Mouse (Mus musculus) cerebellum, postnatal 4 days (tissue): ENCODE measurements at regions not wholly inside any gene's neighbourhood (a gene's known extent, or its start where the extent isn't known, plus 50 kb on each side); places are given as distances from the start of the nearest gene placed in this dataset.

Source experiments
- DNase-seq, 2 experiments: peaks; one replicate each; pipeline ENCODE4 v3.0.0; 2022; ENCODE audit warnings: low spot score in 2 of 2, mixed read lengths in 1 of 2

GRCm38 (mm10) chr8:15487579-15487978 is 441.7 kb upstream of the BB014433 start:
- DNase-seq = no peak

GRCm38 (mm10) chr8:15470561-15470960 is 424.7 kb upstream of the BB014433 start:
- no peak for DNase-seq

DNA sequence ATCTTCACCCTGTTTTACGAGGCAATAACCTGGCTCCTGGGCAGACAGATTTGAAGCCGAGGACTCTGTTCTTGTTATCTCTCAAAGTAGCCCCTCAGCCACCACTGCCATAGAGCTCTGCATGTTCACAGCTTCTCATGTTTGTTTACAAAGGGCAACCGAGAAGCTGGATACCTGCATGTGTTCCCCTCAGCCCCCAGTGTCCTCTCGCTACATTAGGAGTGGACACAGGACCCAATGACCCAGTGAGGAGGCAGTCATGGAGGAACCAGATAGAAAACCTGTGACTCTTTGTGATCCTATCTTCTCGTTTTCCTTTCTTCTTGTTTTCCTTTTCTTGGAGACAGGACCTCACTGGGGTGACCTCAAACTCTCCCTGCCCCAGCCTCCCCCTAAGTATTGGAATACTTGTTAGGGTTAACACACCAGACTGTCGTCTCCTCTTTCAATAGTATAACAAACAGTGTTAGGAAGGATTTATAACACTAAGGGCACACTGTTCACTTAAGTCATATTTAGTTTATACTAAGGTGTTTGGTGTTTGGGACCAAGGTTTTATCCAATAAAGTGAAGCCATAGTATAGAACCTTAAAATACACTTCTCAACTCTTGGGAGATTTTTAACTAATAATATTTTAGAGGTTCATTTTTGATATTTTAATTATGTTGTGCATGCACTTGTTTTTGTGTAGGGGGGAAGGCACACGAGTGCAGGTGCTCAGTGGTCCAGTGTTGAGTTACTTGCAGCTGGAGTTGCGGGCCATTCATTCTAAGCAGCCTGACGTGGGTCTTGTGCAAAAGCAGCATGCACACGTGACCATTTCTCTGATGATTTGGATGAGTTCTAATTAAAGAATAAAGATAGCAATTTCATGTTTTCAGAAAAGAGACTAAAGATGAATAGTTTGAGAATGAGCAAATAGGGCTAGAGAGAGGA is 422.9 kb upstream of the BB014433 start:
- DNase-seq = no peak

- no peak for DNase-seq
Measured at GRCm38 (mm10) chr8:15438546-15438945, 392.7 kb upstream of the BB014433 start.

GRCm38 (mm10) chr8:15394722-15395115 is 348.8 kb upstream of the BB014433 start:
- no peak for DNase-seq

GRCm38 (mm10) chr8:15393936-15394721 is 348.3 kb upstream of the BB014433 start:
- DNase-seq = no peak

- peak in 1 of 2 experiments; percentile 16 for DNase-seq
Measured at GRCm38 (mm10) chr8:15392056-15392455, 346.2 kb upstream of the BB014433 start.

- DNase-seq = no peak
Measured at GRCm38 (mm10) chr8:15388791-15389190, 342.9 kb upstream of the BB014433 start.

DNA sequence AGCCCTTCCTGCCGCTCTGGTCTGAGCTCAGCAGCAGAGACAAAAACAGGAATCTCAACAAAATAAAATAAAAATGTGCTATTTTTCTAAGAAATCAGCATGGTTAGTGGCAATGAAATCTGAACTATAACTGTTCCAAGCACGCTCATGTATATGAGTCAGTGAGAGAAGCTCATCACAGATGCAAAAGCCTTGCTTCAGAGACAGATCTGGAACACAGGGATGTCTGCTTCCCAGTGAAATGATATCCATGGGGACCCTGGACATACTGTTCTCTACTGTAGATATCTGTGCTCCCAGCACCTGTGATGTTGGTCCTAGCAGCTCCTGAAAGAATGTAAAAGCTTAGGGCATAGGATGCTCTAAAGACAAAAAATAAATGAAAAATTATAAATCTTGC is 321.2 kb upstream of the BB014433 start:
- DNase-seq = no peak

DNA sequence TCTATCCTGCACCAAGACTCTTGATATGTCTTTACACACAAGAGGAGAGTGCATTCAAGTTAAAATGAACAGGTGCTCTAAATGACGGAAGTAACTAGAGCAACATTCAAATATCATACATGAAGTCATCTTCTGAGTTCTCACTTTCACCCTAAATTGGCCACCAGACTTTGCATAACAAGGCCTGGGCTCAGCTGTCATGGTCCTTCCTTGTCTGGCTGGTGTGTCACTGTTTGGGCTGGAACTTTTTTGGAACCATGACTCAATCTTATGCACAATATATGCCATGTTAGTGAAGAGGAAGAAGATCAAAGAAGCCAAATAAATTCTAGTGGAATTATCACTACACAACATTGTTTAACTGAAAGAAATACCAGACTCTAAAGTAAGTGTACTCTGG is 318.7 kb upstream of the BB014433 start:
- DNase-seq = no peak

GRCm38 (mm10) chr8:15344151-15344550 is 298.3 kb upstream of the BB014433 start:
- DNase-seq = no peak

DNA sequence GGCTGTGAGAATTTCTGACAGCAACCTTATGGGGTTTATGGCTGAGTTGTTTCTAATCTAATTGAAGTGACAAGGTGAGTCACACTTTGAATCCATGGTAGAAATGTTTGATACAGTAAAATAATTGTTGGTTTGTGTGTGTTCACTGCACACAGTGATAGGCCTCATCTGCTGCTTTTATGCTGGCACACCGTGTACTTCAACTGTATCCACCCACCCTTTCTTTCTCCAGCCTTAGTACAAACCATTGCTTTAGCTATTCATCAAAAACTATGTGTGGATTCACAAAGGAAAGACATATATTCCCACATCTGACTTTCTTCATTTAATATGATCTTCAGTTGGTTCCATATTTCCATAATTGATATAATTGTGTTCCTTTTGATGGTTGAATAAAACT is 297.7 kb upstream of the BB014433 start:
- DNase-seq = no peak

GRCm38 (mm10) chr8:15334532-15334931 is 288.7 kb upstream of the BB014433 start:
- no peak for DNase-seq

GRCm38 (mm10) chr8:15327312-15327711 is 281.4 kb upstream of the BB014433 start:
- DNase-seq = no peak

DNA sequence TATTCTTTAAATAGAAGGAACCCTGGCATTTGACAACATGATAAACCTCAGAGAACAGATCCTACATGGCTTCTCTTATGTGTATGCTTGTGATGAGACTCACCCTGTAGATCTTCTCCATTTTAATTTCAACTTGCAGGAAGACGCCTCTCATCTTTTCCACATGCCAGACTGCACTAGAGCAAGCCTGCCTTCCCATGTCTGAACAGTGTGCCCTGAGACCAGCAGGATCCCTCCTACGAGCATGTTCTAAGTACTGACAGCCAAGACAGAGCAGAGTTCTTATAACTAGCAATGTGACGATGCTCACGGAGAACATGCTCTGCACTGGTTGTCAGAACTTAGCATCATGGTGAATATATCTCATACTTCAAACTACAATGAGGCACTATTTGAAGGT is 277.5 kb upstream of the BB014433 start:
- no peak for DNase-seq

GRCm38 (mm10) chr8:15318082-15318816 is 272.4 kb upstream of the BB014433 start:
- no peak for DNase-seq

DNA sequence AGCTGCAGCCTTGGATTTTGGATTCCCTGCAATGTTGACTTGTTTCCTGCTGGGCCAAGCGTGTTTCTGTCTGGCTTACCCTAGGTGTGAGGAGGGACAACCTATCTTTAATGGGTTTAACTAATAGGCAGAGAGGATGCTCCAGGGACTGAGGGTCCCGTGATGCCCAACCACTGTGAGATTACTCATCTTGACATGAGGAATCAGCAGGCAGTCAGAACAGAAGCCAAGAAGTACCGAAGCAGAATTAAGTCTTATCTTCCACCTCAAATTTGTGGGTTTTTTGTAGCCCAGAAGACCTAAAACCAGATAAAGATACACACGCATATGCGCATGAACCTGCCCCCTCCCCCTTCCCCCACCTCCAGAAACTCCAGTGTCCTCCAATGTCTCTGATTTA is 267.6 kb upstream of the BB014433 start:
- no peak for DNase-seq

DNA sequence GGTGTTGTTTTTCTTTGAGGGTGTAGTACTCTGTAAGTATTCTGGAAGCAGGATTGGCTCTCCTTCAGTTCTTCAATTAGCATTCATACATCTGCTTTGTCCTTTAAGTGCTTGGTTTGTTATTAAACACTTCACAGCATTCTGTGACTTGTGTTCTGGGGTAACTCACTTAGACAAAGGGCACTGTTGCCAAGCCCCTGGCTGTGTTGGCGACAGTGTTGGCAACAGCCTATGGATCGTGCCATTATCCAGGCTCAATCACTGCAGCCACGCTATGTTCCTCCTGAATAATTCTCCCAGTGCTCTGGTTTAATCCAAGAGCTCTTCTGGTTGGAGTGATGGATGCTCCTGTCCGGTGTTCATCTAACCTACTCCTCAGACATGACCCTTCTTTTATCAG is 265.6 kb upstream of the BB014433 start:
- peak in 1 of 2 experiments; percentile 5 for DNase-seq

- no peak for DNase-seq
Measured at GRCm38 (mm10) chr8:15311045-15311444, 265.2 kb upstream of the BB014433 start.

DNA sequence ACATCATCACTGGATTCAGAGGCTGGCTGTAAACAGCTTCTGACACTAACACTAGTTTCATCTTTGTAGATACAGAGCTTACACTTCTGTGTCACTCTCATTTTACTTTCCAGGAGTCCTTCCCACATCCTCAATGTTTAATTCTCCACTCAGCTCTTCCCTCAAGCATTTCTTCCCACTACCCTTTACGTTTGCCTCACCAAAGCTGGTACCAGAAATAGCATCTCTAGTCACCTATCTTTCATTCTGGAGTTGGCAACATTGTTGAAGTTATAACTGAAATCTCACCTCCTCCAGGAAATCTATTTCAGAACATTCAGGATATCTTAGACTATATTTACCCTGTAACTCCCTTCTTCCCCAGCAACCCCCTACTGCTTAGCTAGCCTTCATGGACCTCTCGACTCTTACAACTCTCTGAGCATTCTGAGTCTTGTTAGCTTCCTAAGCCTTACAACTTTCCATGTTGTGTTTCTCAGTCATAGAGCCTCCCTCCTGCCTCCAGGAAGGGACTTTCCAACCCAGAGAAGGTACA is 258.3 kb upstream of the BB014433 start:
- no peak for DNase-seq

DNA sequence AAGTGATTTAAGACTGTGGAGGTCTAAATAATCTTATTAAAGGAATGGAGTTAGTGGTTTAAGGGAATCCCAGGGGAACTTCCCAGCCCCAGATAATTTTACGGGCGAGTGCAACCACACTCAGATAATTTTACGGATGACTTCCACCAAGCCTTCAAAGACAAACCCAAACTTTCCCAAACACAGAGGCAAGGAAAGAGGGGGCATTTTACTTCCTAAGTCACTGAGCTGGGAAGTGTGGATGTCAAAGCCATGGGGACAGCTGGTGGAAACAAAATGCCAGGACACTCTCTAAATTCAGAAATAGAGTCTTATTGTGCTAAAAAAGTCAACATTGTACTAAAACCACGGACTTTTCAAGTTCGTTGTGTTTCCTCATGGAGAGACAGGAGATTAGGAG is 227.9 kb upstream of the BB014433 start:
- no peak for DNase-seq
